Mouse (Mus musculus) testis, adult 10 weeks (tissue): Measurements from ENCODE around the gene Fn3k. TPM values are rescaled to one million over a fixed set of nuclear protein-coding genes. Genes with fewer than 3 reads are reported as not detected.

Experiments
- polyA plus RNA-seq: library from polyadenylated mRNA; stranded (reverse); fragments of 350-450 nt; fragmentation: Illumina TruSeq; extraction: RNeasy Lipid Tissue Mini Kit (QIAGEN cat#74804); gene quantifications from one replicate; pipeline ENCODE4 v1.2.3, GENCODE M21; 2014; ENCODE audit warnings: low read depth, low replicate concordance

Gene Fn3k
- not detected for polyA plus RNA-seq

DNA sequence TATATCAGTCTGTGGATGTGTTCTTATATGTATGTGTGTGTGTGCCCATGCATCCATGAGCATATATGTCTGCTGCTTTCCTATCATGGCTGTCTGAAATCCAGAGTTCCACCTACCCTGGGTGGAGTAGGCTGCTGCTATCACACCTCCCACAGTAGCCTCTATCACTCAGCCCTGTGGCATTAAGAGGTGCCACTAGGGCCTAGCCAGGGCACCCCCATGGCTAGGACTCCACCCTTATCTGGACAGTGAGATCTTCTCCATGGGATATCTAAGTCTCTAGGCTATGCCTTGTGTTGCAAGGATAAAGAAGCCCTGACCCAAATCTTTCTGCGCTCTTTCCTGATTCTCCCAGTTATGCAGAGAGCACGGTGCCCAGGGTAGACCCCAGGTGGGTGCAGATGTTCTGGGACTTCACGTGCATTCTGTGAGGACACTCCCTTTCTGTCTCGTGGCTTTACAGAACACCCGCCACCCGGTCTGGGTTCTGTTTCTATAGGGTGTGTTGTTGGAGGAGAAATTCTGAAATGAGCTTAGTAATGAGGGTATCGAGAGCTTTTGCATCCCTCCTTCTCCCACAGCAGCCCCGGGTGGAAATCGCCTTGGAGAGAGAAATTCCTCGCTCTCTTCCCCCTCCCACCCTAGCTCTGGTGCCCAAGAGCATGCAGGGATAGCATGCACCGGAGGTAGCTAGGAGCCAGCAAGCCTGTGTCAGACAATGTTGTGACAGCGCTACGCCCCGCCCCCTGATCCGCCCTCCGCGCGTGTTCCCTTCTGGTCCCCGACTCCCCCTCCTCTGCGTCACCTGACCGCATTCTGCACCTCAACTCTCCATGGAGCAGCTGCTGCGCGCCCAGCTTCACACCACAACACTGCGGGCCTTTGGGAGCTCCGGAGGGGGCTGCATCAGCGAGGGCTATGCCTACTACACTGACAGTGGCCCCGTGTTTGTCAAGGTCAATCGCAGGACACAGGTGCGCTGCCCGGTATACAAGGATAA, at the start of gene Fn3k:
TSS of gene Fn3k (plus strand) at position 758 of the 1,000 bp plus-strand sequence.

DNA sequence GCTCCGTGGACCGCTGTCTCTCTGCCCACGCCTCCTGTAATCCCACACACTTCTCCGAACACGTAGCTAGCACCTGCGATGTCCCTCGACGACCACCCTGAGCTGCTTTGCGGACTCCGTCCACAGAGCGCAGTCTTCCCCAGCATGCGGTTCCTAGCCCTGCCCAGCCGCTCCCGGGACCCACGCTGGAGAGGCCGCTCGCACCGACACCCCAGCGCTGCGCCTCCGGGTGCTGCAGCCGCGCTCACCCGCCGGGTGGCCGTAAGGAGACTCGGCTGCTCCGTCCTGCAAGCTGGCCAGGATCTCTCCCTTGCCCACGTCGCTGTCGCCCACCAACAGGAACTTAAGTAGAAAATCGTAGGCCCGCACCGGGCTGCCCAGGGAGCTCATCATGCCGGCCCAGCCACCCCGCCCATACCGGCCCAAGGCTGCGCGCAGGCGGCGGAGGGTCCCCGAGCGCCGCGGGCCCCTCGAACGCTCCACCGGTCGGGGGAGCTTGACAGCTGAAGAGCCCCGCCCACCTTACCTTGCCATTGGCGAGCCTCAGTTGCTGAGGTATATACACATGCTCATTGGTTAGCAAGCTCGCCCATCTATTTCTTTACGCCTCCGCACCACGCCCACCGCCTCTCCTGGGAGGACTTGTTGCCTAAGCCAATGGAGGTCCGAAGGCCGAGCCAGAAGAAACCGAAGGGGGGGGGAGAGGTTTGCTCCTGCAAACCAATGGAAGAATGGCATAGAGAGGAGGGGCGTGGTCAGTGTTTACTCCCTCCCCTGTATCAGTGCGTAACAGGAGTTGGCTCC, 46.8 kb upstream of the Fn3k start, which contains the start of gene Rab40b:
TSS of gene Rab40b (minus strand) at position 502 of the 804 bp plus-strand sequence.

DNA sequence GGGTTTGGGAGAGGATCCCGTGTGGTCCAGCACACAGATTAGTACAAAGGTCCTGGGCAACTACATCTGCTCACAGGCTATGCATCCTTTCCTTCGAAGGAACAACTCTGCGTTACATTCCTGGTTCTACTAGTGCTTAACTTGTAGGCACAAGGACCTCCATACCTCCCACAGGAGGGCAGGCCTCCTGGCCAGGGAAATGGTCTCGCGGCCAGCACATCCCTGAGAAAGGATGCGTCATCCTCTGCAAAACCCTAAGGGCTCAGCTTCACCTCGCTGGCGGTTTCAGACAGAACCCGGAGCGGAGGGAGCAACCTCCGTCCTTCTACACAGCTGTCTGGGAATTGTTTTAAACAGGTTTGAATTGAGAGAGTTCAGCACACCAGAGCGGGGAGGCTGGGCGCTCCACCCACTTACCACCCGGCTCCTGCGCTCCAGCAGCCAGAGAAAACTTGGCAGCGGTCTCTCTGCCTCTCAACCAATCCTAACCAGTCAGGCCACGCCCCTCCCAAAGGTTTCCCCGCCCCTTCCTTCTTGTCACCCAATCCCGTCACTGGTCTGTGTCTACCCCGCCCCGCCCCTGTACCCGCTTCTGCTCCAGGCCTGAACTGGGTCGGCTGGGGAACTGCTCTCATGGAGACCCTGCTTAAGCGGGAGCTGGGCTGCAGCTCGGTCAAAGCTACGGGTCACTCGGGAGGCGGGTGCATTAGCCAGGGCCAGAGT, 13.7 kb upstream of the Fn3k start, which contains the start of gene Fn3krp:
TSS of gene Fn3krp (plus strand) at position 572 of the 723 bp plus-strand sequence.

DNA sequence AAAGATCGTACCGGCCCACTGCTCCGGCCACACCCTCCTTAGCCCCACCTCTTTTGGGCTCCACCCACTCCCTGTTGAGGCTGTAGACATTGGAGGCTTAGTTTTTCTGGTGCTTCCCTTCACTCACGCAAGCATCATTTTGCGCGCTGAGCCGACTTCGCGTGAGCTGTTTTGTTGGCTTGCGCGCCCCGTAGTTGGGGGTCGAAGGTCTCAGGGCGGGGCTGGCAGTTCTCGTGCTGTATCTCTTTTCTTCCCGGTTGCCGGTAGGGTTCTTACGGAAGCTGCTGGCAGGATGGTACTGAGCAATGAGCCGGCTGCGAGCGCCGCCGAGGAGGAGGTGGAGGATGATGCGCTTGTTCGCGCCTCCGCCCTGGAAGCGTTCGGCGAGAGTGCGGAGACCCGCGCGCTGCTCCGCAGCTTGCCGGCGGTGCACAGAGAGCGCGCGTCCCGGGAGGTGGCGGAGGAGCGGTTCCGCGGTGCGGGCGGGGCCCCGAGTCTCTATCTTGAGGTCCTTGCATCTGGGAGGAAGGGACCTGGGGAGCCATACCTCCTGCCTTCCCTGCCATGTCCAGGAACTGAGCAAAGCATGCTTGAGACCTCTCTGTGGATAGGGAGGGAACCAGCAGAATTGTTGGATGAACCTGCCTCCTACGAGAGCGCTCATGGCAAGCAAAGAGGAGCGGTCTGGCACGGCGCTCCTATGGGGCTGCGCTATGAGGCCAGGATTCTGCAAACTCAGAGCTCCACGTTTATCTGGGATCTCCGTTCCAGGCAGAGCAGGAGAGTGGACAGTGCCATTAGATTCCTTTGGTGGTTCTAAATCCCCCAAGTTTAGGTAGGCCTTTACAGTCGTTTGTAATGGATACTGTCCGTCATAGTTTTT, 17.3 kb downstream of the Fn3k start, which contains the start of gene Tbcd:
TSS of gene Tbcd (plus strand) at position 197 of the 883 bp plus-strand sequence.

Other genes starting within 250 kb of the Fn3k start
- 1.7 TPM for gene Hexdc, start 230.5 kb upstream of the Fn3k start, polyA plus RNA-seq
- gene Ogfod3, start 230.2 kb upstream of the Fn3k start, polyA plus RNA-seq: 0.42 TPM
- gene Cybc1, start 205.6 kb upstream of the Fn3k start, polyA plus RNA-seq: 3.6 TPM
- 3.0 TPM for gene Narf, start 197.7 kb upstream of the Fn3k start, polyA plus RNA-seq
- gene Foxk2, start 174.9 kb upstream of the Fn3k start, polyA plus RNA-seq: 24.6 TPM
- gene Wdr45b, start 80.5 kb upstream of the Fn3k start, polyA plus RNA-seq: 34.6 TPM
- gene Rab40b, start 46.7 kb upstream of the Fn3k start, polyA plus RNA-seq: 0.64 TPM
- gene Fn3krp, start 13.5 kb upstream of the Fn3k start, polyA plus RNA-seq: 6.7 TPM
- 9.5 TPM for gene Tbcd, start 17.0 kb downstream of the Fn3k start, polyA plus RNA-seq
- gene Zfp750, start 84.4 kb downstream of the Fn3k start, polyA plus RNA-seq: 0.38 TPM
- gene B3gntl1, start 238.2 kb downstream of the Fn3k start, polyA plus RNA-seq: 1.2 TPM